ENCODE assay signal across 9 mouse cellular contexts in the genomic region with DNA sequence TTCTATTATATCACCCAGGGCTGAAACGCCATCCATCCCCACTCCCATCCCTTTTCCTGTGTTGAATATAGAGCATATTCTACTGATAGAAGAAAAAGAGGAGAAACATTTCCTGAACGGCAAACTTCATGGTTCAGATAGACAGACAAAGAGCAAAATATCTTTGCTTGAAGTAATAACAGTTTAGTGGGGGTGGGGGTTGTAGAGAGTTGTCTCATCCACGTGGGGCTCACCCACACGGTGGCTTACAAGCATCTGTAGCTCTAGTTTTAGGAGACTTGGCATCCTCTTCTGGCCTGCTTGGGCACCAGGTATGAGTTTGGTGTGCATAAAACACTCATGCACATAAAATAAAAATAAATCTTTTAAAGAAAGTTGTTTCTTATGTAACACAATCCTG. TPM values are rescaled to one million over a fixed set of nuclear protein-coding genes. Genes with fewer than 3 reads are reported as not detected.
DNase-seq lines count a peak whose midpoint lies in the region; ATAC-seq and TF ChIP-seq lines count a peak whose summit lies in the region.
"Had no signal": no experiment of that assay in that cellular context is flagged by ENCODE, and none has a peak within 500 bp of the region (broad histone marks: within the 10 kb centered on the region; RNA-seq: fewer than 3 reads in every experiment).

No protein-coding gene starts in this region.

- H3K4me1 ChIP-seq in embryonic facial prominence, embryonic 11.5 days (ENCODE audit: control insufficient read depth, insufficient read depth, low read length) = no peaks in the 10 kb centered on the region; the same call in 1 of the 2 replicates
- peaks cover 13% of the 10 kb centered on the region for H3K4me1 ChIP-seq in hindbrain, embryonic 16.5 days (ENCODE audit: control insufficient read depth, insufficient read depth, low read depth, low read length)
- peaks cover 9% of the 10 kb centered on the region; the same call in 1 of the 2 replicates for H3K4me1 ChIP-seq in midbrain, postnatal 0 days (ENCODE audit: insufficient read depth, low read length)

- WGBS in embryonic facial prominence, embryonic 11.5 days = 31% methylated on average over 4 of the region's 4 CpGs
- WGBS in hindbrain, embryonic 16.5 days = 18% methylated on average over 4 of the region's 4 CpGs
- 10% methylated on average over 4 of the region's 4 CpGs for WGBS in midbrain, postnatal 0 days

- peak overlapping the region; percentile 98 for H3K9ac ChIP-seq in embryonic facial prominence, embryonic 11.5 days (replicated peaks; ENCODE audit: low read length)
- peak overlapping the region; percentile 100 for H3K9ac ChIP-seq in hindbrain, embryonic 16.5 days (ENCODE audit: low read depth, low read length)
- H3K9ac ChIP-seq in midbrain, postnatal 0 days (replicated peaks; ENCODE audit: low read length, poor library complexity, severe bottlenecking) = peak overlapping the region; percentile 98

- DNase-seq in layer of hippocampus, adult 2 months (ENCODE audit: low spot score in 2 of 2) = no peak
- DNase-seq in layer of hippocampus, postnatal 25 days (ENCODE audit: extremely low spot score in 1 of 2, low spot score in 1 of 2) = no peak
- DNase-seq in embryonic facial prominence, embryonic 11.5 days (ENCODE audit: low spot score) = no peak
- DNase-seq in midbrain, postnatal 0 days (ENCODE audit: low spot score) = peak; percentile 18
- no peak for DNase-seq in yolk sac, embryonic 10.5 days (ENCODE audit: low spot score)
- DNase-seq in adrenal gland, adult (ENCODE audit: inconsistent age in 2 of 2, low spot score in 1 of 2) = no peak
- DNase-seq in layer of hippocampus, adult 18-20 months (ENCODE audit: low spot score in 2 of 2) = no peak
- DNase-seq: adrenal gland, postnatal 14 days had no signal

- peak overlapping the region; percentile 94; the same call in 1 of the 2 replicates for H3K4me3 ChIP-seq in layer of hippocampus, adult 2 months
- peak overlapping the region; percentile 90; the same call in 1 of the 2 replicates for H3K4me3 ChIP-seq in embryonic facial prominence, embryonic 11.5 days (ENCODE audit: low read depth, low read length)
- peak overlapping the region; percentile 89 for H3K4me3 ChIP-seq in hindbrain, embryonic 16.5 days (ENCODE audit: low read length)
- H3K4me3 ChIP-seq in midbrain, postnatal 0 days (ENCODE audit: low read depth, low read length) = peak overlapping the region; percentile 77

- no peaks in the 10 kb centered on the region for H3K36me3 ChIP-seq in embryonic facial prominence, embryonic 11.5 days (replicated peaks; ENCODE audit: control insufficient read depth, insufficient read depth, low read depth, low read length)
- no peaks in the 10 kb centered on the region for H3K36me3 ChIP-seq in hindbrain, embryonic 16.5 days (ENCODE audit: control insufficient read depth, insufficient read depth, low read length)
- H3K36me3 ChIP-seq in midbrain, postnatal 0 days (ENCODE audit: insufficient read depth, low read length) = no peaks in the 10 kb centered on the region

- peak overlapping the region; percentile 94; the same call in 1 of the 2 replicates for H3K27ac ChIP-seq in layer of hippocampus, adult 2 months
- H3K27ac ChIP-seq in embryonic facial prominence, embryonic 11.5 days (replicated peaks; ENCODE audit: low read depth, low read length) = no peak overlapping the region
- H3K27ac ChIP-seq in hindbrain, embryonic 16.5 days (ENCODE audit: low read depth, low read length) = peak overlapping the region; percentile 99
- H3K27ac ChIP-seq in midbrain, postnatal 0 days (ENCODE audit: low read depth, low read length) = peak overlapping the region; percentile 98

- no peak for TF ChIP-seq CTCF in layer of hippocampus, adult 2 months (conservative IDR thresholded peaks at IDR 0.05)
- no peak for TF ChIP-seq CTCF in midbrain, postnatal 0 days (IDR thresholded peaks at IDR 0.05)

- H3K9me3 ChIP-seq in embryonic facial prominence, embryonic 11.5 days (replicated peaks; ENCODE audit: control insufficient read depth, low read length) = no peaks in the 10 kb centered on the region
- no peaks in the 10 kb centered on the region for H3K9me3 ChIP-seq in hindbrain, embryonic 16.5 days (ENCODE audit: control insufficient read depth, low read length)
- no peaks in the 10 kb centered on the region for H3K9me3 ChIP-seq in midbrain, postnatal 0 days (ENCODE audit: low read length)

- peak overlapping the region; percentile 58; the same call in 1 of the 2 replicates for H3K4me2 ChIP-seq in embryonic facial prominence, embryonic 11.5 days (ENCODE audit: low read depth, low read length)
- peak overlapping the region; percentile 66 for H3K4me2 ChIP-seq in hindbrain, embryonic 16.5 days (ENCODE audit: low read length)
- peak overlapping the region; percentile 87 for H3K4me2 ChIP-seq in midbrain, postnatal 0 days (ENCODE audit: low read depth, low read length, poor library complexity, severe bottlenecking)

- no peaks in the 10 kb centered on the region for H3K27me3 ChIP-seq in embryonic facial prominence, embryonic 11.5 days (ENCODE audit: control insufficient read depth, insufficient read depth, low read length)
- H3K27me3 ChIP-seq in hindbrain, embryonic 16.5 days (replicated peaks; ENCODE audit: control insufficient read depth, insufficient read depth, low read length) = no peaks in the 10 kb centered on the region
- no peaks in the 10 kb centered on the region for H3K27me3 ChIP-seq in midbrain, postnatal 0 days (ENCODE audit: insufficient read depth, low read length)

- no peak for ATAC-seq in embryonic facial prominence, embryonic 11.5 days (replicated peaks; ENCODE audit: insufficient number of reproducible peaks, low FRiP score, low TSS enrichment, low read depth)
- ATAC-seq in hindbrain, embryonic 16.5 days = no peak
- ATAC-seq in midbrain, postnatal 0 days (ENCODE audit: low FRiP score) = no peak

RNA-seq across cellular contexts. Expression of gene Tmsb10, which starts 0.6 kb away (rescaled TPM):
- 100 to 1,000 TPM; 318 to 329 TPM for total RNA-seq in layer of hippocampus, adult 2 months (2021)
- total RNA-seq in layer of hippocampus, postnatal 25 days (2021) = 100 to 1,000 TPM; 408 to 418 TPM
- polyA plus RNA-seq in embryonic facial prominence, embryonic 11.5 days (2014; fragmentation: Nextera tagmentation; extraction: Ambion mirVana) = 3,323 and 3,355 TPM in 2 replicates
- polyA plus RNA-seq in hindbrain, embryonic 16.5 days (2015; fragmentation: Nextera tagmentation; extraction: Ambion mirVana) = 3,926 and 4,269 TPM in 2 replicates
- 504 and 572 TPM in 2 replicates for total RNA-seq in midbrain, postnatal 0 days (2014; rRNA removed)
- 6,498 and 6,879 TPM in 2 replicates for polyA plus RNA-seq in midbrain, postnatal 0 days (2015; fragmentation: Nextera tagmentation; extraction: Ambion mirVana)
- 100 to 1,000 TPM; 264 to 325 TPM for total RNA-seq in layer of hippocampus, adult 18-20 months (2021)

RNA-seq across cellular contexts. Expression of gene Kcmf1, which starts 59.4 kb away (rescaled TPM):
- 10 to 100 TPM; 57.8 to 64.1 TPM for total RNA-seq in layer of hippocampus, adult 2 months (2021)
- total RNA-seq in layer of hippocampus, postnatal 25 days (2021) = 10 to 100 TPM; 60.1 to 65.6 TPM
- 46.1 and 50.1 TPM in 2 replicates for polyA plus RNA-seq in embryonic facial prominence, embryonic 11.5 days (2014; fragmentation: Nextera tagmentation; extraction: Ambion mirVana)
- 28.9 and 30.2 TPM in 2 replicates for polyA plus RNA-seq in hindbrain, embryonic 16.5 days (2015; fragmentation: Nextera tagmentation; extraction: Ambion mirVana)
- 70.9 and 74.2 TPM in 2 replicates for total RNA-seq in midbrain, postnatal 0 days (2014; rRNA removed)
- 45.5 and 52.8 TPM in 2 replicates for polyA plus RNA-seq in midbrain, postnatal 0 days (2015; fragmentation: Nextera tagmentation; extraction: Ambion mirVana)
- total RNA-seq in layer of hippocampus, adult 18-20 months (2021) = 10 to 100 TPM; 64.2 to 65.8 TPM
